Mouse (Mus musculus): ENCODE results near the gene Socs2. TPM values are rescaled to one million over a fixed set of nuclear protein-coding genes. Genes with fewer than 3 reads are reported as not detected.

The Socs2 gene
- 18.1 and 67.4 TPM in 2 replicates for polyA plus RNA-seq (2012; rRNA removed)

DNA sequence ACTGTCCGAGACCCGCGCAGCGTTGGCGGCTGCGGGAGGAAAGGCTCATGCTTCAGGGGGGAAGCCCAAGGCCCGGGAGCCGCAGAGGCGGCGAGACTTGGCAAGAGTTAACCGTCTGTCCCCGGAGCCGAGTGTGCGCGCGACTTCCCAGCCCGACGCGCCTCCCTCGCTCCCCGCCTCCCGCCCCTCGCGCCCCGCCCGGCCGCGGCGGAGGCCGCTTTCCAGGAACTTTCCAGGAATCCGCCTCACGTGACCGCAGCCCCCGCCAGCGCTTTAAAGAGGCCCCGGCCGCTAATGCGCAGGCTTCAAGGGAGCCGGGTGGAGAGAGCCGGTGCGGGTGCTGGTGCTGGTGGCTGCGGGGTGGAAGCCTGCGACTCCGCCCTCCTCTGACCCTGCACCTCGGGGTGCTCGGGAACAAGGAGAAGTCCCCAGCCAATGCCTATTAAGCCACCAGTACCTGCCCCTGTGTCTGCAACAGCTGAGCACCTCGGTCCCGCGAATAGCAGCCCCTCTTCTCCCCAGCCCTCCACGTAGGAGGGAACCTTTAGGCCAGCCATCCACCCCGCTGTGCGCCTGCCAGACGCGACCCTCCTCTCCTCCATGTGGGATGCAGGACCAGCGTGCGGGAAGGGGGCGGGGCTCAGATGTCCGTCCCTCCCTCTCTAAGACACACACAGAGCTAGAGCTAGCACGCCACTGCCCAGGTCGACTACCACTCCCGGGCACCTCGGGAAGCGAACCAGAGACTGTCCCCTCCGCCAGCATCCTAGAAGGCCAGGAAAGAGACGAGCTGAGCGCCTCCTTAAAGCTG is at the start of gene Socs2:
TSS of gene Socs2 (minus strand) at position 496 of the 811 bp plus-strand sequence.
- 1% methylated on average over 66 of the region's 66 CpGs for WGBS
- Histone ChIP-seq H3K4me3 (ENCODE audit: low read depth, low read length) (peak within 1 kb of the TSS; percentile 83), H3K27ac (ENCODE audit: insufficient read depth, low read depth, low read length) (peak within 1 kb of the TSS; percentile 80), H3K27me3 (ENCODE audit: control insufficient read depth, insufficient read depth, low read length) (no peaks in the 10 kb centered on the region; the same call in 1 of the 2 replicates), H3K4me1 (ENCODE audit: control insufficient read depth, insufficient read depth, insufficient read length, low read length) (peaks cover 5% of the 10 kb centered on the region), H3K36me3 (ENCODE audit: control insufficient read depth, insufficient read depth, low read length) (0 out of 2 replicates have a peak, but pooled peaks cover 1% of the 10 kb centered on the region)
- TF ChIP-seq POLR2A (IDR thresholded peaks at IDR 0.05; ENCODE audit: low read depth, low read length) (peak; percentile 84), CTCF (IDR thresholded peaks at IDR 0.05; ENCODE audit: extremely low read depth, insufficient read length, insufficient replicate concordance, low read depth, low read length) (no peak)

DNA sequence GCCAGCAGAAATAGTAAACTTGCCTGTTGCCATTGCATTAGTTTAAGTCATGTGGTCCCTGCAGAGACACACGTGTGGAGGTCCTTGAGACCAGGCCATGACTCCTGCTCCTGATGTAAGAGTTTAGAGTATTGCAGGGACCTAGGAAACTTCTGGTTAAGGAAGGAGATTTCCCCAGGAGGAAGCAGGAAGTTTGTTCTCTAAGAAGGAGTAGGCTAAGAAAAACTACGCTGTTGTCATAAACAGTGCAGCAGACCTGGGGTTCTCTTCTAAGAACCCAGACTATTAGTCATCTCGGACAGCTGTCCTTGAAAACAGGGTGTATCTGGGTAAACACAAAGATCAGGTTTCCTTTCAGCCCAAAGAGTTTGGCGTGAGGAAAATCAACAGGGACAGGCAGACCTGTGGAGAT is 48.5 kb upstream of the Socs2 start:
- Histone ChIP-seq H3K27ac (ENCODE audit: insufficient read depth, low read depth, low read length) (no peak overlapping the region), H3K27me3 (ENCODE audit: control insufficient read depth, insufficient read depth, low read length) (no peaks in the 10 kb centered on the region), H3K4me1 (ENCODE audit: control insufficient read depth, insufficient read depth, insufficient read length, low read length) (no peaks in the 10 kb centered on the region; the same call in none of the 2 replicates), H3K36me3 (ENCODE audit: control insufficient read depth, insufficient read depth, low read length) (no peaks in the 10 kb centered on the region), H3K4me3 (ENCODE audit: low read depth, low read length) (no peak overlapping the region)
- TF ChIP-seq POLR2A (IDR thresholded peaks at IDR 0.05; ENCODE audit: low read depth, low read length) (no peak), CTCF (IDR thresholded peaks at IDR 0.05; ENCODE audit: extremely low read depth, insufficient read length, insufficient replicate concordance, low read depth, low read length) (no peak)
- WGBS = 22% methylated on average over 4 of the region's 4 CpGs

DNA sequence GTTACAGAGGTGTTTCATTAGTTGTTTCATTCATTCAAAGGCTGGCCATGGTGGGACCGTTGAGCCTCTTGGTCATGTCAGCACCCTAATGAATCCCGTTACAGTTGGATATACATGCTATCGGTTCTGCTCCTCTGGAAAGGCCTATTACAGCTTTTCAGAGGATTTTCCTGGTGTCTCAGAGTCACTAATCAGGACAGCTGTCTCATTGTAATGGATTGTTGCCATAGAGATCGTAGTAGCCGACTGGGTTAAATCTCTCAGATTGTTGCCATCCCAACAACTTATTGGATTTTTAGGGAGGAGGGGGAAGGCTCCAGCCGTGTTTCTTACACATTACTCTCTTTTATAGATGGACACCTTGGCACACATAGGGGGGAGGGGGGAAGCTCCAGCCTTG is 47.5 kb upstream of the Socs2 start:
- Histone ChIP-seq H3K4me3 (ENCODE audit: low read depth, low read length) (no peak overlapping the region), H3K4me1 (ENCODE audit: control insufficient read depth, insufficient read depth, insufficient read length, low read length) (no peaks in the 10 kb centered on the region; the same call in none of the 2 replicates), H3K27me3 (ENCODE audit: control insufficient read depth, insufficient read depth, low read length) (no peaks in the 10 kb centered on the region), H3K27ac (ENCODE audit: insufficient read depth, low read depth, low read length) (no peak overlapping the region), H3K36me3 (ENCODE audit: control insufficient read depth, insufficient read depth, low read length) (no peaks in the 10 kb centered on the region)
- TF ChIP-seq POLR2A (IDR thresholded peaks at IDR 0.05; ENCODE audit: low read depth, low read length) = no peak
- TF ChIP-seq CTCF (IDR thresholded peaks at IDR 0.05; ENCODE audit: extremely low read depth, insufficient read length, insufficient replicate concordance, low read depth, low read length) = no peak
- WGBS = 89% methylated on average over 6 of the region's 6 CpGs

DNA sequence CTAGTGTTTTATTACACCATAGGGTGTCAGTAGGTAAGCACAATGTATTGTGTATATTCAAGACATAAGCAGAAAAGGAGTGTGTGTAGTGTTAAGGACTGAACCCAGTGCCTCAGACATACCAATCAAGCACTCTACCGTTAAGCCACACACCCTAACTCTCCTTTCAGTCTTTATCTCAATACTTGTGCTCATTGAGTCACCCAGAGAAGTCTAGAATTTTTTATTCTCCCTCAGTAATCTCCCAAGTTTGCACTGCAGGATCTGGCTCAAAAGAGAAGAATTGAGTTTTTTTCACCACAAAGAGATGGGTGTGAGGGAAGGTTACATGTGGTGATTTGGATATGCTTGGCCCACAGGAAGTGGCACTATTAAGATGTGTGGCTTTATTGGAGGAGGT is 45.3 kb upstream of the Socs2 start:
- Histone ChIP-seq H3K36me3 (ENCODE audit: control insufficient read depth, insufficient read depth, low read length) (no peaks in the 10 kb centered on the region), H3K27me3 (ENCODE audit: control insufficient read depth, insufficient read depth, low read length) (no peaks in the 10 kb centered on the region), H3K4me1 (ENCODE audit: control insufficient read depth, insufficient read depth, insufficient read length, low read length) (no peaks in the 10 kb centered on the region; the same call in none of the 2 replicates), H3K4me3 (ENCODE audit: low read depth, low read length) (no peak overlapping the region), H3K27ac (ENCODE audit: insufficient read depth, low read depth, low read length) (no peak overlapping the region)
- TF ChIP-seq POLR2A (IDR thresholded peaks at IDR 0.05; ENCODE audit: low read depth, low read length) = no peak
- TF ChIP-seq CTCF (IDR thresholded peaks at IDR 0.05; ENCODE audit: extremely low read depth, insufficient read length, insufficient replicate concordance, low read depth, low read length) = no peak
- WGBS = 56% methylated on average over 1 of the region's 1 CpGs

DNA sequence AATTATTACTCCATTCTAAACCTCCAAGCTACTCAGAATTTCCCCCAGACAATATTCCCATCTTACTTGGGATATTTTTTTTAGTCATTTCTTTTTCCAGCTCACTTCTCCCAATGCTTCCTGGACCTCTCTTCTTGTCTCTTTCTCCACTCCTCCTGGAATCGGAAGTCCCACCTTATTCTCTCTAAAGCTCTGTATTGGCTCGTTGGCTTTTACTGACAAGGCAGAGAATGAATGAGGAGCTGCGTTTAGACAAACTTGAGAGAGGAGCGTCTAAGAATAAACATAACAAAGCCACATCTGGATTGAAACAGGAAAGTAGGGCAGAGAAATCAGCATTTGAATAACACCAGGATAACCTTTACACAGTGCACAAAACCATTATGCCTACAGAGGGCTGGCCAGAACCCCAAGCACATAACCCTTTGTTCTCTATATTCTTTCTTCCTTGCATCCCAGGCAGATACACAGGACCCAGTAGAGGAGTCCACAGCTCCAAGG is 44.1 kb upstream of the Socs2 start:
- H3K4me1 ChIP-seq (ENCODE audit: control insufficient read depth, insufficient read depth, insufficient read length, low read length) = no peaks in the 10 kb centered on the region; the same call in 1 of the 2 replicates
- WGBS = 70% methylated on average over 4 of the region's 4 CpGs
- H3K36me3 ChIP-seq (ENCODE audit: control insufficient read depth, insufficient read depth, low read length) = no peaks in the 10 kb centered on the region
- TF ChIP-seq CTCF (IDR thresholded peaks at IDR 0.05; ENCODE audit: extremely low read depth, insufficient read length, insufficient replicate concordance, low read depth, low read length) (no peak), POLR2A (IDR thresholded peaks at IDR 0.05; ENCODE audit: low read depth, low read length) (no peak)
- no peaks in the 10 kb centered on the region for H3K27me3 ChIP-seq (ENCODE audit: control insufficient read depth, insufficient read depth, low read length)
- H3K4me3 ChIP-seq (ENCODE audit: low read depth, low read length) = no peak overlapping the region
- no peak overlapping the region for H3K27ac ChIP-seq (ENCODE audit: insufficient read depth, low read depth, low read length)

DNA sequence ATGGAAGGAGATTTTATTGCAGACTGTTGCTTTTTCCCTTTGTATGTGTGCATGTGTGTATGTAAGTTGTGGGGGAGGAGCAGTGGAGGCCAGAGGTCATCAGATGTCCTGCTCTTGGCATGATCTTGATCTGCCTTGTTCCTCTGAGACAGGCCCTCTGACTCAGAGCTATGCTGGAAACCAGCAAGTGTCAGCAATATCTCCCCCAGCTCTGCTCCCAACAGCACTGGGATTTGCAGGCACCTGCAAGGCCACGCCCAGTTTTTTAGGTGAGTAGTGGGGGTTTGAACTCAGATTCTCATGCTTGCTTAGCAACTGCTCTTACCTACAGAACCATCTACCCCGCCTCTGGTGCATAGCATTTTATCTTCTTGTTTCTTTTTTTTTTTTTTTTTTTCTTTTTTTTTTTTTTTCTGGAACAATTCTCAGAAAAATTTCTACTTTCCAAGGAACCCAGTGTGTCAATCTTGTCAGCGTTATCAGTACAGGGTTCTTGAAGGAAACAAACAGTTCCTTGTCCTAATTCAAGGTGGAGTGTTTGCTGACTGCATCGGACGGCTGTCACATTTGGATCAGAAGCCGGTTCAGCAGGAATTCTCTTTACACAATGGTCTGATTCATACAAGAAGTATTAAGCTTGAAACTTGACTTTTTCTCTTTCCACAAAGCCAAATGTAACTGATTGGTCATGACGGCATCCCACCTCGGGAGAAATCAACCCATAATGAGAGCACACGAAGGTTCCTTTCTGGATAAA is 41.2 kb upstream of the Socs2 start:
- H3K4me1 ChIP-seq (ENCODE audit: control insufficient read depth, insufficient read depth, insufficient read length, low read length) = no peaks in the 10 kb centered on the region
- no peak for TF ChIP-seq CTCF (IDR thresholded peaks at IDR 0.05; ENCODE audit: extremely low read depth, insufficient read length, insufficient replicate concordance, low read depth, low read length)
- TF ChIP-seq POLR2A (IDR thresholded peaks at IDR 0.05; ENCODE audit: low read depth, low read length) = no peak
- no peak overlapping the region for H3K4me3 ChIP-seq (ENCODE audit: low read depth, low read length)
- no peaks in the 10 kb centered on the region for H3K27me3 ChIP-seq (ENCODE audit: control insufficient read depth, insufficient read depth, low read length)
- no peak overlapping the region for H3K27ac ChIP-seq (ENCODE audit: insufficient read depth, low read depth, low read length)
- WGBS = 34% methylated on average over 9 of the region's 9 CpGs
- H3K36me3 ChIP-seq (ENCODE audit: control insufficient read depth, insufficient read depth, low read length) = no peaks in the 10 kb centered on the region

All from small intestine, adult 2 months (tissue).